Mouse (Mus musculus) lung, adult 2 months (tissue): ENCODE data around the gene Ankrd23.

Source experiments
- CTCF ChIP-seq: fragments of 200-500 bp; IDR thresholded peaks from 2 replicates; pipeline ENCODE4 v1.5.1; 2011; ENCODE audit warnings: mild to moderate bottlenecking, low read length, control low read depth; ENCODE audit not compliant: insufficient read depth
- POLR2A ChIP-seq: fragments of 200-500 bp; IDR thresholded peaks from 2 replicates; pipeline ENCODE4 v1.6.1; 2011; ENCODE audit warnings: low read depth, mild to moderate bottlenecking, control low read depth, low read length, borderline replicate concordance; ENCODE audit errors: extremely low read depth

DNA sequence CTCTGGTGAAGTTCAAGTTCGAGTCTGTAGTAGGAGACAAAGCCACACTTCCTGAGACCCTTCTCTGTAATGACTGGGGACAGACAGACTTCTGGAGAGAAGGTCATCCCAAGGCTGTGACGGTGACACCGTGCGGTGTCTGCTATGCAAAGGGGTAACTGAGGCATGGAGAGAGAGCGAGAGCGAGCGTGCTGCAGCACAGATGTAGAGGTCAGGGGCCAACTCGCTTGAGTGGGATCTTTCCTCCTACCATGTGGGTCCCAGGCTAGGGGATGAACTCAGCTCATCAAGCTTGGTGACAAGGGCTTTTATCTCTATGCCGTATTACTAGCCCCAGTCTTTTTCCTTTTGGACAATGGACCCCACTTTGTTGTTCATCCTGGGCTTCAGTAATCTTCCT lies 49.6 kb downstream of the Ankrd23 start:
- no peak for TF ChIP-seq POLR2A
- TF ChIP-seq CTCF = no peak
